Mouse (Mus musculus): ENCODE measurements around the gene 6430548M08Rik. TPM values are rescaled to one million over a fixed set of nuclear protein-coding genes. Genes with fewer than 3 reads are reported as not detected.
A peak's percentile ranks its signal among the peaks of the same experiment; 100 is the strongest.

Gene 6430548M08Rik
- polyA plus RNA-seq, 1 experiment from 2014 or later, result 3.8 TPM

GRCm38 (mm10) chr8:120192118-120192517, 78.2 kb downstream of the 6430548M08Rik start:
- Histone ChIP-seq H3K4me3 (no peak overlapping the region), H3K4me1 (peaks cover 31% of the 10 kb centered on the region), H3K27me3 (ENCODE audit: poor library complexity, severe bottlenecking) (peaks cover 5% of the 10 kb centered on the region; the same call in 1 of the 2 replicates), H3K9me3 (peaks cover 6% of the 10 kb centered on the region; the same call in 1 of the 2 replicates), H3K36me3 (replicated peaks) (no peaks in the 10 kb centered on the region), H3K27ac (no peak overlapping the region)
- WGBS, result 95% methylated on average over 5 of the region's 5 CpGs
- DNase-seq (ENCODE audit: extremely low spot score, low spot score), result no peak

GRCm38 (mm10) chr8:120201351-120201750, 87.4 kb downstream of the 6430548M08Rik start:
- no peak for DNase-seq (ENCODE audit: extremely low spot score, low spot score)
- Histone ChIP-seq H3K36me3 (replicated peaks) (no peaks in the 10 kb centered on the region), H3K4me3 (no peak overlapping the region), H3K4me1 (peaks cover 5% of the 10 kb centered on the region), H3K9me3 (peaks cover 10% of the 10 kb centered on the region; the same call in 1 of the 2 replicates), H3K27me3 (ENCODE audit: poor library complexity, severe bottlenecking) (peaks cover 10% of the 10 kb centered on the region; the same call in 1 of the 2 replicates), H3K27ac (no peak overlapping the region)
- 88% methylated on average over 6 of the region's 6 CpGs for WGBS

- no peak overlapping the region for H3K27ac ChIP-seq
- no peaks in the 10 kb centered on the region for H3K36me3 ChIP-seq (replicated peaks)
- WGBS, result 75% methylated on average over 3 of the region's 3 CpGs
- no peak overlapping the region for H3K4me3 ChIP-seq
- DNase-seq (ENCODE audit: extremely low spot score, low spot score), result no peak
- peaks cover 5% of the 10 kb centered on the region for H3K4me1 ChIP-seq
- peaks cover 10% of the 10 kb centered on the region; the same call in 1 of the 2 replicates for H3K9me3 ChIP-seq
- H3K27me3 ChIP-seq (ENCODE audit: poor library complexity, severe bottlenecking), result peaks cover 10% of the 10 kb centered on the region; the same call in 1 of the 2 replicates
Observed at GRCm38 (mm10) chr8:120202546-120202945, 88.6 kb downstream of the 6430548M08Rik start.

GRCm38 (mm10) chr8:120204736-120205360, 90.9 kb downstream of the 6430548M08Rik start:
- Histone ChIP-seq H3K27ac (no peak overlapping the region), H3K4me1 (peaks cover 16% of the 10 kb centered on the region), H3K4me3 (no peak overlapping the region), H3K9me3 (peaks cover 6% of the 10 kb centered on the region; the same call in 1 of the 2 replicates), H3K27me3 (ENCODE audit: poor library complexity, severe bottlenecking) (peaks cover 10% of the 10 kb centered on the region; the same call in 1 of the 2 replicates), H3K36me3 (replicated peaks) (no peaks in the 10 kb centered on the region)
- no peak for DNase-seq (ENCODE audit: extremely low spot score, low spot score)
- 81% methylated on average over 7 of the region's 7 CpGs for WGBS

- no peak overlapping the region for H3K27ac ChIP-seq
Observed at GRCm38 (mm10) chr8:120205916-120206315, 92.0 kb downstream of the 6430548M08Rik start.

GRCm38 (mm10) chr8:120207364-120207763, 93.4 kb downstream of the 6430548M08Rik start:
- no peaks in the 10 kb centered on the region for H3K9me3 ChIP-seq
- no peak for DNase-seq (ENCODE audit: extremely low spot score, low spot score)
- WGBS, result 91% methylated on average over 8 of the region's 8 CpGs
- no peak overlapping the region for H3K27ac ChIP-seq
- H3K4me1 ChIP-seq, result peaks cover 35% of the 10 kb centered on the region
- no peaks in the 10 kb centered on the region for H3K36me3 ChIP-seq (replicated peaks)
- peaks cover 24% of the 10 kb centered on the region for H3K27me3 ChIP-seq (ENCODE audit: poor library complexity, severe bottlenecking)
- H3K4me3 ChIP-seq, result no peak overlapping the region

More at GRCm38 (mm10) chr8:120205916-120206315, 92.0 kb downstream of the 6430548M08Rik start:
- no peaks in the 10 kb centered on the region for H3K36me3 ChIP-seq (replicated peaks)
- DNase-seq (ENCODE audit: extremely low spot score, low spot score), result no peak
- no peak overlapping the region for H3K4me3 ChIP-seq
- H3K4me1 ChIP-seq, result peaks cover 27% of the 10 kb centered on the region
- H3K9me3 ChIP-seq, result no peaks in the 10 kb centered on the region
- WGBS, result 84% methylated on average over 9 of the region's 9 CpGs
- H3K27me3 ChIP-seq (ENCODE audit: poor library complexity, severe bottlenecking), result peaks cover 17% of the 10 kb centered on the region

GRCm38 (mm10) chr8:120208113-120208512, 94.2 kb downstream of the 6430548M08Rik start:
- Histone ChIP-seq H3K4me1 (peaks cover 37% of the 10 kb centered on the region), H3K27me3 (ENCODE audit: poor library complexity, severe bottlenecking) (peaks cover 24% of the 10 kb centered on the region), H3K27ac (no peak overlapping the region), H3K36me3 (replicated peaks) (no peaks in the 10 kb centered on the region), H3K4me3 (no peak overlapping the region), H3K9me3 (no peaks in the 10 kb centered on the region)
- DNase-seq (ENCODE audit: extremely low spot score, low spot score), result no peak
- 79% methylated on average over 11 of the region's 11 CpGs for WGBS

GRCm38 (mm10) chr8:120211345-120211744, 97.4 kb downstream of the 6430548M08Rik start:
- DNase-seq (ENCODE audit: extremely low spot score, low spot score), result no peak

GRCm38 (mm10) chr8:120212596-120212995, 98.6 kb downstream of the 6430548M08Rik start:
- H3K4me1 ChIP-seq, result peaks cover 66% of the 10 kb centered on the region
- 87% methylated on average over 7 of the region's 7 CpGs for WGBS

More at GRCm38 (mm10) chr8:120211345-120211744, 97.4 kb downstream of the 6430548M08Rik start:
- H3K27ac ChIP-seq, result peak overlapping the region; percentile 52
- 13% methylated on average over 4 of the region's 4 CpGs for WGBS
- no peak overlapping the region for H3K4me3 ChIP-seq
- H3K9me3 ChIP-seq, result no peaks in the 10 kb centered on the region
- no peaks in the 10 kb centered on the region for H3K36me3 ChIP-seq (replicated peaks)
- peaks cover 54% of the 10 kb centered on the region for H3K4me1 ChIP-seq
- peaks cover 19% of the 10 kb centered on the region for H3K27me3 ChIP-seq (ENCODE audit: poor library complexity, severe bottlenecking)

GRCm38 (mm10) chr8:120213229-120213628, 99.3 kb downstream of the 6430548M08Rik start:
- Histone ChIP-seq H3K9me3 (no peaks in the 10 kb centered on the region), H3K27ac (no peak overlapping the region), H3K4me3 (no peak overlapping the region), H3K36me3 (replicated peaks) (no peaks in the 10 kb centered on the region), H3K27me3 (ENCODE audit: poor library complexity, severe bottlenecking) (peaks cover 19% of the 10 kb centered on the region), H3K4me1 (peaks cover 64% of the 10 kb centered on the region)
- WGBS, result 96% methylated on average over 3 of the region's 3 CpGs
- DNase-seq (ENCODE audit: extremely low spot score, low spot score), result no peak

More at GRCm38 (mm10) chr8:120212596-120212995, 98.6 kb downstream of the 6430548M08Rik start:
- no peak overlapping the region for H3K4me3 ChIP-seq
- no peaks in the 10 kb centered on the region for H3K36me3 ChIP-seq (replicated peaks)
- no peaks in the 10 kb centered on the region for H3K9me3 ChIP-seq
- DNase-seq (ENCODE audit: extremely low spot score, low spot score), result no peak
- no peak overlapping the region for H3K27ac ChIP-seq
- peaks cover 19% of the 10 kb centered on the region for H3K27me3 ChIP-seq (ENCODE audit: poor library complexity, severe bottlenecking)

GRCm38 (mm10) chr8:120213939-120214338, 100.0 kb downstream of the 6430548M08Rik start:
- H3K9me3 ChIP-seq, result no peaks in the 10 kb centered on the region
- no peak for DNase-seq (ENCODE audit: extremely low spot score, low spot score)
- H3K4me3 ChIP-seq, result no peak overlapping the region
- no peaks in the 10 kb centered on the region for H3K36me3 ChIP-seq (replicated peaks)
- 85% methylated on average over 5 of the region's 5 CpGs for WGBS
- H3K27ac ChIP-seq, result no peak overlapping the region; the same call in 1 of the 2 replicates
- H3K4me1 ChIP-seq, result peaks cover 62% of the 10 kb centered on the region
- H3K27me3 ChIP-seq (ENCODE audit: poor library complexity, severe bottlenecking), result peaks cover 19% of the 10 kb centered on the region
